ENCODE assay signal across 9 mouse cellular contexts in genomic region chr10:79892451-79893118, GRCm38 (mm10). TPM values are rescaled to one million over a fixed set of nuclear protein-coding genes. Genes with fewer than 3 reads are reported as not detected.
DNase-seq lines count a peak whose midpoint lies in the region; ATAC-seq and TF ChIP-seq lines count a peak whose summit lies in the region.
"Not testable (repeated sequence)": the region's sequence is repeated elsewhere in the genome, so short reads cannot be mapped to it uniquely, and the experiment has no call there.
"Had no signal": no experiment of that assay in that cellular context is flagged by ENCODE, and none has a peak within 500 bp of the region (broad histone marks: within the 10 kb centered on the region; RNA-seq: fewer than 3 reads in every experiment).

No protein-coding gene starts in this region.

- not testable (repeated sequence) for H3K4me3 ChIP-seq in MEL (ENCODE audit: control insufficient read depth in 1 of 2, insufficient read depth in 1 of 2, low read depth in 2 of 2, low read length in 2 of 2); cerebellum, adult 2 months (replicated peaks; ENCODE audit: insufficient read depth, low read depth, low read length); hindbrain, embryonic 12.5 days; lung, embryonic 16.5 days (ENCODE audit: low read length)

- peak; percentile 71 for TF ChIP-seq RAD21 in MEL (IDR thresholded peaks at IDR 0.05; ENCODE audit: low read depth, low read length)

- H3K27me3 ChIP-seq in MEL (ENCODE audit: control insufficient read depth in 1 of 2, insufficient read depth in 2 of 2, low read length in 2 of 2); cerebellum, adult 2 months (ENCODE audit: control insufficient read depth, insufficient read depth, low read length); hindbrain, embryonic 12.5 days; lung, embryonic 16.5 days (ENCODE audit: control insufficient read depth, insufficient read depth, low read depth, low read length): not testable (repeated sequence)

- WGBS in cerebellum, adult 2 months, result 39% methylated on average over 22 of the region's 22 CpGs
- 45% methylated on average over 22 of the region's 22 CpGs for WGBS in hindbrain, embryonic 12.5 days
- WGBS in lung, embryonic 16.5 days, result 41% methylated on average over 22 of the region's 22 CpGs

- H3K4me2 ChIP-seq in hindbrain, embryonic 12.5 days (replicated peaks); lung, embryonic 16.5 days (ENCODE audit: low read depth, low read length): not testable (repeated sequence)

- H3K79me2 ChIP-seq in MEL (ENCODE audit: control insufficient read depth, insufficient read depth, low read length, poor library complexity), result not testable (repeated sequence)

- peak; percentile 52 to 94 (median 85) for TF ChIP-seq CTCF in MEL (IDR thresholded peaks at IDR 0.05 in 2 of 3, conservative IDR thresholded peaks at IDR 0.05 in 1 of 3; ENCODE audit: control insufficient read depth in 1 of 3, insufficient read depth in 1 of 3, low read depth in 2 of 3, low read length in 3 of 3, poor library complexity in 1 of 3, severe bottlenecking in 1 of 3)
- peak; percentile 74 for TF ChIP-seq CTCF in cerebellum, adult 2 months (IDR thresholded peaks at IDR 0.05; ENCODE audit: borderline replicate concordance, insufficient read depth, low read depth, low read length)

- not testable (repeated sequence) for H3K9me3 ChIP-seq in MEL (replicated peaks; ENCODE audit: insufficient read depth, low read length); hindbrain, embryonic 12.5 days (replicated peaks); lung, embryonic 16.5 days (ENCODE audit: control insufficient read depth, low read length)

- H3K4me1 ChIP-seq in MEL (ENCODE audit: control insufficient read depth in 1 of 2, insufficient read depth in 2 of 2, low read length in 2 of 2); cerebellum, adult 2 months (ENCODE audit: control insufficient read depth, insufficient read depth, low read length); hindbrain, embryonic 12.5 days; lung, embryonic 16.5 days (replicated peaks; ENCODE audit: control insufficient read depth, insufficient read depth, low read length): not testable (repeated sequence)

- not testable (repeated sequence) for TF ChIP-seq POLR2A in MEL (IDR thresholded peaks at IDR 0.05; ENCODE audit: control insufficient read depth in 1 of 2, insufficient read depth in 1 of 2, low read depth in 1 of 2, low read length in 2 of 2, poor library complexity in 1 of 2); cerebellum, adult 2 months (IDR thresholded peaks at IDR 0.05; ENCODE audit: borderline replicate concordance, insufficient read depth, low read length)

- not testable (repeated sequence) for H3K36me3 ChIP-seq in MEL (ENCODE audit: control insufficient read depth in 1 of 2, insufficient read depth in 2 of 2, low read length in 2 of 2); lung, embryonic 16.5 days (ENCODE audit: control insufficient read depth, insufficient read depth, low read length)
- H3K36me3 ChIP-seq in hindbrain, embryonic 12.5 days, result peaks cover 35% of the 10 kb centered on the region

- DNase-seq in MEL (ENCODE audit: low read depth, low spot score), result peak; percentile 84
- peak; percentile 75 to 86 for DNase-seq in cerebellum, adult 2 months
- peak; percentile 66 for DNase-seq in forelimb bud, embryonic 11.5 days (ENCODE audit: low read depth, low spot score)
- DNase-seq in layer of hippocampus, adult 9-11 months, result peak; percentile 69
- DNase-seq in ovary, postnatal 14 days (ENCODE audit: low spot score), result peak; percentile 75
- peak; percentile 82 to 84 for DNase-seq in thymus, postnatal 36 days

- peak; percentile 32; the same call in 1 of the 2 replicates for ATAC-seq in hindbrain, embryonic 12.5 days (ENCODE audit: low FRiP score)
- ATAC-seq in lung, embryonic 16.5 days (ENCODE audit: low read depth), result peak; percentile 51

- H3K9ac ChIP-seq in MEL (ENCODE audit: control insufficient read depth, low read depth, low read length, poor library complexity, severe bottlenecking); hindbrain, embryonic 12.5 days; lung, embryonic 16.5 days (ENCODE audit: low read length): not testable (repeated sequence)

- H3K27ac ChIP-seq in MEL (ENCODE audit: control insufficient read depth, low read depth, low read length); cerebellum, adult 2 months (ENCODE audit: insufficient read depth, low read length); hindbrain, embryonic 12.5 days; lung, embryonic 16.5 days (ENCODE audit: low read length): not testable (repeated sequence)

- not testable (repeated sequence) for TF ChIP-seq EP300 in MEL (IDR thresholded peaks at IDR 0.05; ENCODE audit: low read depth in 1 of 2, low read length in 2 of 2)

TF ChIP-seq in MEL, 35 proteins besides CTCF, POLR2A, EP300 and RAD21:
- peak; percentile 26 for TF ChIP-seq MAX (IDR thresholded peaks at IDR 0.05; ENCODE audit: low read length)
- peak; percentile 78 for TF ChIP-seq MYC (IDR thresholded peaks at IDR 0.05; ENCODE audit: low read depth, low read length)
- TF ChIP-seq SIN3A (IDR thresholded peaks at IDR 0.05; ENCODE audit: low read length), result peak; percentile 44; the same call in 1 of the 2 replicates
- peak; percentile 49; the same call in 1 of the 2 replicates for TF ChIP-seq MXI1 (IDR thresholded peaks at IDR 0.05; ENCODE audit: low read depth, low read length)
- TF ChIP-seq SMC3 (IDR thresholded peaks at IDR 0.05; ENCODE audit: low read depth, low read length), result peak; percentile 83
- peak; percentile 71 for TF ChIP-seq ZC3H11A (IDR thresholded peaks at IDR 0.05; ENCODE audit: low read depth, low read length)
- TF ChIP-seq TBP (IDR thresholded peaks at IDR 0.05; ENCODE audit: low read depth, low read length), result peak; percentile 95
- peak; percentile 51; the same call in 1 of the 2 replicates for TF ChIP-seq MAZ (IDR thresholded peaks at IDR 0.05; ENCODE audit: low read depth, low read length)
- TF ChIP-seq ZNF384 (IDR thresholded peaks at IDR 0.05; ENCODE audit: low read depth, low read length), result peak; percentile 68
- 0 out of 2 replicates have a peak, but pooled peaks have one; percentile 8 for TF ChIP-seq BHLHE40 (IDR thresholded peaks at IDR 0.05; ENCODE audit: borderline replicate concordance, low read depth, low read length)

RNA-seq across cellular contexts. Expression of gene Cfd, which starts 1.9 kb away (rescaled TPM):
- not detected in 2 replicates for total RNA-seq in MEL (2012; rRNA removed)
- under 1 TPM in 1 of 2 experiments, not detected in 1; 0.21 TPM for polyA plus RNA-seq in MEL (2012; ENCODE audit: insufficient read depth in 1 of 2, insufficient read length in 2 of 2, low read depth in 1 of 2, low replicate concordance in 2 of 2, missing spikeins in 1 of 2)
- 0.29 and 0.41 TPM in 2 replicates for polyA plus RNA-seq in cerebellum, adult 2 months (2012; rRNA removed)
- polyA plus RNA-seq in hindbrain, embryonic 12.5 days (2016; fragmentation: Nextera tagmentation; extraction: Ambion mirVana), result not detected in 2 replicates
- not detected in 2 replicates for polyA plus RNA-seq in lung, embryonic 16.5 days (2015; fragmentation: Nextera tagmentation; extraction: Ambion mirVana)
- polyA plus RNA-seq: stomach, embryonic 14.5 days had no signal

RNA-seq across cellular contexts. Expression of gene Elane, which starts 6.5 kb away (rescaled TPM):
- total RNA-seq in MEL (2012; rRNA removed), result not detected in 2 replicates
- polyA plus RNA-seq in MEL (2012; ENCODE audit: insufficient read depth in 1 of 2, insufficient read length in 2 of 2, low read depth in 1 of 2, low replicate concordance in 2 of 2, missing spikeins in 1 of 2), result under 1 TPM in 1 of 2 experiments, not detected in 1; 0.07 TPM
- polyA plus RNA-seq in cerebellum, adult 2 months (2012; rRNA removed), result 0.15 TPM in 1 of 2 replicates, not detected in the other
- polyA plus RNA-seq in hindbrain, embryonic 12.5 days (2016; fragmentation: Nextera tagmentation; extraction: Ambion mirVana), result 0.56 TPM in 1 of 2 replicates, not detected in the other
- 0.26 and 1.2 TPM in 2 replicates for polyA plus RNA-seq in lung, embryonic 16.5 days (2015; fragmentation: Nextera tagmentation; extraction: Ambion mirVana)

RNA-seq across cellular contexts. Expression of gene Med16, which starts 16.1 kb away (rescaled TPM):
- total RNA-seq in MEL (2012; rRNA removed), result 16.6 and 17.3 TPM in 2 replicates
- 10 to 100 TPM in 1 of 2 experiments, not detected in 1; 41.2 TPM for polyA plus RNA-seq in MEL (2012; ENCODE audit: insufficient read depth in 1 of 2, insufficient read length in 2 of 2, low read depth in 1 of 2, low replicate concordance in 2 of 2, missing spikeins in 1 of 2)
- 46.5 and 47.4 TPM in 2 replicates for polyA plus RNA-seq in cerebellum, adult 2 months (2012; rRNA removed)
- polyA plus RNA-seq in hindbrain, embryonic 12.5 days (2016; fragmentation: Nextera tagmentation; extraction: Ambion mirVana), result 63.3 and 70.0 TPM in 2 replicates
- 48.3 and 51.2 TPM in 2 replicates for polyA plus RNA-seq in lung, embryonic 16.5 days (2015; fragmentation: Nextera tagmentation; extraction: Ambion mirVana)

RNA-seq across cellular contexts. Expression of gene Gm26602, which starts 18.1 kb away (rescaled TPM):
- total RNA-seq in MEL (2012; rRNA removed), result 5.2 and 10.2 TPM in 2 replicates
- polyA plus RNA-seq in MEL (2012; ENCODE audit: insufficient read depth in 1 of 2, insufficient read length in 2 of 2, low read depth in 1 of 2, low replicate concordance in 2 of 2, missing spikeins in 1 of 2), result 1 to 10 TPM in 1 of 2 experiments, not detected in 1; 4.5 TPM
- not detected in 2 replicates for polyA plus RNA-seq in cerebellum, adult 2 months (2012; rRNA removed)
- polyA plus RNA-seq in hindbrain, embryonic 12.5 days (2016; fragmentation: Nextera tagmentation; extraction: Ambion mirVana), result 25.5 and 54.9 TPM in 2 replicates
- 12.8 TPM in 1 of 2 replicates, not detected in the other for polyA plus RNA-seq in lung, embryonic 16.5 days (2015; fragmentation: Nextera tagmentation; extraction: Ambion mirVana)

RNA-seq across cellular contexts. Expression of gene Plppr3, which starts 18.2 kb away (rescaled TPM):
- 0.56 and 0.85 TPM in 2 replicates for total RNA-seq in MEL (2012; rRNA removed)
- polyA plus RNA-seq in MEL (2012; ENCODE audit: insufficient read depth in 1 of 2, insufficient read length in 2 of 2, low read depth in 1 of 2, low replicate concordance in 2 of 2, missing spikeins in 1 of 2), result 1 to 10 TPM in 1 of 2 experiments, not detected in 1; 6.2 TPM
- 46.0 and 49.3 TPM in 2 replicates for polyA plus RNA-seq in cerebellum, adult 2 months (2012; rRNA removed)
- polyA plus RNA-seq in hindbrain, embryonic 12.5 days (2016; fragmentation: Nextera tagmentation; extraction: Ambion mirVana), result 289 and 290 TPM in 2 replicates
- 22.6 and 26.4 TPM in 2 replicates for polyA plus RNA-seq in lung, embryonic 16.5 days (2015; fragmentation: Nextera tagmentation; extraction: Ambion mirVana)
